Mouse (Mus musculus) olfactory bulb, adult 2 months (tissue): ENCODE measurements around the gene Btd. TPM values are rescaled to one million over a fixed set of nuclear protein-coding genes. Genes with fewer than 3 reads are reported as not detected.

Experiments used
- H3K27ac ChIP-seq: fragments of 200-500 bp; 2 replicates; pipeline ENCODE4 v1.5.1; 2012; ENCODE audit warnings: low read depth, low read length; ENCODE audit not compliant: insufficient read depth
- H3K4me1 ChIP-seq: fragments of 200-500 bp; 2 replicates; pipeline ENCODE4 v1.6.1; 2012; ENCODE audit warnings: low read length; ENCODE audit not compliant: control insufficient read depth, insufficient read depth
- H3K4me3 ChIP-seq: fragments of 200-500 bp; 2 replicates; pipeline ENCODE4 v1.5.1; 2012; ENCODE audit warnings: mild to moderate bottlenecking, low read depth, low read length, moderate library complexity; ENCODE audit not compliant: insufficient read depth
- CTCF ChIP-seq: fragments of 200-500 bp; IDR thresholded peaks from 2 replicates; pipeline ENCODE4 v1.5.1; 2012; ENCODE audit warnings: low read depth, mild to moderate bottlenecking, low read length, moderate library complexity; ENCODE audit not compliant: insufficient read depth
- POLR2A ChIP-seq: fragments of 200-500 bp; IDR thresholded peaks from 2 replicates; pipeline ENCODE4 v1.6.1; 2012; ENCODE audit warnings: mild to moderate bottlenecking, low read depth, low read length, moderate library complexity; ENCODE audit not compliant: insufficient read depth
- WGBS: fragments of 180-500 bp; shearing (Covaris S2); methylation state at CpG from one replicate; pipeline ENCODE4 v1.1.7; 2018; 5-methylcytosine and 5-hydroxymethylcytosine counted together
- polyA plus RNA-seq: library from polyadenylated mRNA; stranded (reverse); fragments of >200 nt; gene quantifications from 2 replicates; pipeline ENCODE4 v1.2.4, GENCODE M21; 2012; ENCODE audit warnings: low replicate concordance; ENCODE audit not compliant: missing spikeins, insufficient read depth, insufficient read length

The Btd gene
- polyA plus RNA-seq, 1 experiment, result not detected

DNA sequence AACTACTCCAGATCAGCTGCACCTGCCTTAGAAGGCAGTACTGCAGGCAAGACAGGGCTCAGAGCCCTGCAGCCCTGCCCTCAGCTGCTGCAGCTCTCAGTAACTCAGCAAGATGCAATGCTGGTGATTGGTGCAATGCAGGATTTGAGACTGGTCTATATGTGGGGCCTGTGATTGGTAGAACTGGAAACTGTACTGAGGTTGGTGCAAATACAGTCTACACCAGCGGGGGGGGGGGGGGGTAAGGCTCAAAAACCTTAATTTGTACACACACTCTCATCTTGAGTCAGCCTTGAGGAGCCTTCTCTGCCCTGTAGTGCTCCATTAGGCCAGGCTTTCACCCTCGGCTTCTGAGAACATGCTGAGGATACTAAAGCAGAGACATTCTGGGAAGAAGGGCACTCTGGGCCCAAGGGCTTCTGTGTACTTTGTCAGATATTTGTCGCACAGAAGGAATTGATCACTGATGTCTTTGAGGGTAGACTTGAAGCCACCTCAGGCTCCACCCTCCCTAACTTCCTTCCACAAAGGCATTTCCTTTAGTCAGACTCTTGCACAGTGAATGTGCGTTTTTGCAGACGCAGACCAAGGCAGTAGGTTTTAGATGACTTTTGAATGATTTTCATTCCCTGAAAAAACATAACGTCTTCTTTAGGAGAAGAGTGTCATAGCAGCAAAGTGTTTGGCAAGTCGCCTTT lies 43.7 kb downstream of the Btd start:
- TF ChIP-seq POLR2A (no peak), CTCF (no peak)
- H3K27ac ChIP-seq, result no peak overlapping the region
- H3K4me1 ChIP-seq, result no peaks in the 10 kb centered on the region
- WGBS, result 88% methylated on average over 7 of the region's 7 CpGs
- no peak overlapping the region for H3K4me3 ChIP-seq

DNA sequence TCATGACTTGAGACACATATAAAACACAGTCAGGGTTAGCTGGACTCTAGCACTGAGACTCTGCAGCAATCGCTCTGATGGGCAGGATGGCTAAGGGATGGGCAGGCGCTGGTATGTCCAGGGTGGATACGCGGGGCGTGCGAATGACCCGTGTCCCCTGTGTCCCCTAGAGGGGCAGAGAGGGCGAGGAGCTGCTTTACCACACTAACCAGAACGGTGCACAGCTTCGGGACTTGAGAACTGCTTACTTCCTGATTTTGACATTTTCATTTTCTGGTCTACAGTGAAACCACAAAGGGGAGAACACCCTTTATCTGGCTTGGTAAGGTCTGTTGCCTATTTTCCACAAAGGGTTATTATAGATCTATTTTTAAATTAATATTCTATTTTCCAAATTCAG lies 44.9 kb downstream of the Btd start:
- 95% methylated on average over 10 of the region's 10 CpGs for WGBS

DNA sequence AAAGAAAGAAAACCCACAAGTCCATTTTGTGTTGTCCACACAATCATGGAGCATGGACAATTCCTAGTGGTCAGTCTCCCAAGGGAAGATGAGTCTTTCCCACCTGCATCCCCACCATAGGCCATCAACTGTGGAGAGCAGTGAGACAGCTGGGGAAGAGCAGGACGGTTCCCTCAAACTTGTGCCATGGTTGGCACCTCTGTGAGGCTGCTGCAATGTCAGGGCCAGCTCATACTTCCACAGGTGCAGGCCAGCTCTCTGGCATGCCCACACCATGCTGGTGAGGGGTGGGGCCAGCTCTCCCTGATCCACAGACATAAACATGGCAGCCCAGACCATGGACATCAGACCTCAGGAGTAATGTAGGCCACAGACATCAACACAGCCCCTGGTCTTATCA lies 45.4 kb downstream of the Btd start:
- Histone ChIP-seq H3K4me3 (no peak overlapping the region), H3K27ac (no peak overlapping the region), H3K4me1 (no peaks in the 10 kb centered on the region)
- WGBS, result 100% methylated on average over 1 of the region's 1 CpGs
- TF ChIP-seq CTCF, result no peak
- TF ChIP-seq POLR2A, result no peak

More for the DNA sequence above, 44.9 kb downstream of the Btd start:
- Histone ChIP-seq H3K4me3 (no peak overlapping the region), H3K4me1 (no peaks in the 10 kb centered on the region), H3K27ac (no peak overlapping the region)
- no peak for TF ChIP-seq POLR2A
- no peak for TF ChIP-seq CTCF

DNA sequence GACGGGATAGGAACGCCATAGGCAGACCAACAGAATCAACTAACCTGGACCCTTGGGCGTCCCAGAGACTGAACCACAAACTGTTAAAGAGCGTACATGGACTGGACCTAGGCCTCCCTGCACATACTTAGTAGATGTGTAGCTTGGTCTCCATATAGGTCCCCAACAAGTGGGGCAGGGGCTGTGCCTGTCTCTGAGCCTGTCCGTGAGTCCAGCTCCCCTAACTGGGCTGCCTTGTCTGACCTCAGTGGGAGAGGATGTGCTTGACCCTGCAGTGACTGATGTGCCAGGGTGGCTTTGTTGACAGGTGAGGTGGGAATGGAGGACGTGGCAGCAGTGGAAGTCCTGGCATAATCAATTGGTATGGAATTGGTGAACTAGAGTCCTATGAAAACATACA lies 51.7 kb downstream of the Btd start:
- peaks cover 3% of the 10 kb centered on the region; the same call in 1 of the 2 replicates for H3K4me1 ChIP-seq
- no peak overlapping the region for H3K27ac ChIP-seq
- no peak overlapping the region for H3K4me3 ChIP-seq
- TF ChIP-seq POLR2A (no peak), CTCF (no peak)
- WGBS, result 93% methylated on average over 6 of the region's 6 CpGs

DNA sequence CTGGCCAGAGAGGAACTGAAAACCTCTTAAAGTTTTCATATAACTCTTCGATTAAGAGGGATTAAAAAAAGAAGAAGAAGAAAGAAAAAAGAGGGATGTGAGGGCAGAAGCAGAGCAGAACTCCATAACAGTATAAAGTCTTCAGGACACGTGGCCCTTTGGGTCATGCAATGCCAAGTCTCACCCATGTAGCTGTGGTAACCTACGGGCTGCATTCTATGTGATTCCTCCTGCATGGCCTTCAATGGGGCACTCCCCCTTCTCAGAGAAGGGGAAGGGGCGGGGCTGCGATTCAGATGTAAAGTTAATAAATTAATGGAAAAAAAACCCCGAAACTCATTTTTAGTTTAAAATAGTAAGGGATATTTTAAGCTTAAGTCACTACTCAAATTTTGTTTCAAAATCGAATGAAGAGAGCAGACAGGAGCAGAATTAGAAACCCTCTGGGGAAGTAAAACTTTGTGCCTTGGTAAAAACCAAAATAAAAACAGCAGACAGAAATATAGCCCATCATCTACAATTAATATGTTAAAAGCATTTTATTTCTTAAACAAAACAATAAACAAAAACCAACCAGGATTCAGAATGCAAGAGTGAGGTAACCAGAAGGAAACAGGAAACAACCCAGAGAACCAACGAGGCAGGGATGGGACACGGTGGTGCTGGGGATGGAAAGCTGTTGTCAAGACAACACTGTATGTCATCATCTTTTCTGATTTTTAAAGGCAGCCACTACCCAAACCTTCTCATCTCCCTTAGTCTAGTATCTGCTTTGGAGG lies 55.6 kb downstream of the Btd start:
- 83% methylated on average over 9 of the region's 9 CpGs for WGBS
- no peak overlapping the region for H3K27ac ChIP-seq
- no peak overlapping the region for H3K4me3 ChIP-seq
- no peak for TF ChIP-seq POLR2A
- no peak for TF ChIP-seq CTCF
- peaks cover 3% of the 10 kb centered on the region; the same call in 1 of the 2 replicates for H3K4me1 ChIP-seq

DNA sequence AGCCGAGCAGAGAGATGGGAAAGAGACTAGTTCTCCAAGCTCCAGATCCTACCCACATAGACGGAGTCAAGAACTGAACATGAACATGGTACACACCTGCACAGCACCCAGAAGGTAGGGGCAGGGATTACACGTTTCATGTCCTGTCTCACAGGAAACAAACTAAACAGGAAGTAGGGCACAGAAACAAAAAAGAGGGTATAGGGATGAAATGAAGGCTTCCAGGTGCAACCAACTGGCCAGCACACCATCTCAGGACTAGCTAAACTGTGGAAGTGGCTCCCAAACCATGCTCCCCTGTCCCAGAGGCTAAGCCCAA lies 56.1 kb downstream of the Btd start:
- H3K27ac ChIP-seq, result no peak overlapping the region
- H3K4me1 ChIP-seq, result peaks cover 3% of the 10 kb centered on the region; the same call in 1 of the 2 replicates
- H3K4me3 ChIP-seq, result no peak overlapping the region
- 89% methylated on average over 3 of the region's 3 CpGs for WGBS
- TF ChIP-seq CTCF (no peak), POLR2A (no peak)

DNA sequence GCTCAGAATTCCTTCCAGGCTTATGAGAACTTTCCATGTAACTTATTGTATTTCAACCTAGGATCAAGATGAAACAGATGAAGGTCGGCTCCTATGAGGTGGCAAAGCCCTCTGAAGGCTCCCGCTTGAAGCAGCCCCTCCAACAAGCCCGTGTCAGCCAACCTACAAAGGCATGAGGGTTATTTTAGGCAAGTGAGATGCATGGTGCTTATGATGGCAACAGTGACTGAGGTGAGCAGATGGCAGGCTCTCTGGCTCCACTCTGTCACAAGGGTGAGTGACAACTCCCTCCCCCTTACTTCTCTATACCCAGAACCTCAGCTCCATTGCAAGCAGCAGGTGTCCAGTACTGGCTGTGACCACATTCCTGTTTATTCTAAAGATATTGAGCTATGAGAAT lies 56.5 kb downstream of the Btd start:
- WGBS, result 96% methylated on average over 3 of the region's 3 CpGs
- no peak overlapping the region for H3K27ac ChIP-seq
- TF ChIP-seq POLR2A (no peak), CTCF (no peak)
- H3K4me1 ChIP-seq, result peaks cover 3% of the 10 kb centered on the region; the same call in 1 of the 2 replicates
- H3K4me3 ChIP-seq, result no peak overlapping the region

DNA sequence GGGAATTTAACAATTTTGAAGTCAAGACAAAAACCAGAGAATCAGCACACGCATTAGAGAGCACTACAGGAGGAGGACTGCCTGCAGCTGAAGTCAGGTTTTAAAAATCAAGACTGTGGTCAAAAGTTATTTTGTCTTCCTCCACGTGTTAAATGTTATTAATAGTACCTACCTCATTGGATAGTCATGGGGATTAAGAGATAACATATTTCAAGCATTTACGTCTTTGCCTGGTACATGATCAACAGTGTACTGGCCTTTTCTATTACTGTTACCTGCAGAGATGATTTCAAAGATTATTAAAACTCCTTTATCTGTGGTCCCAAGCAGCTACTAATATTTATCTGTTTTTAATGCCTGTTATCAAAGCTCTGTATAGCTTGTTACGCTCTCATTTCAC lies 56.9 kb downstream of the Btd start:
- TF ChIP-seq CTCF, result no peak
- TF ChIP-seq POLR2A, result no peak
- H3K4me1 ChIP-seq, result peaks cover 3% of the 10 kb centered on the region; the same call in 1 of the 2 replicates
- no peak overlapping the region for H3K4me3 ChIP-seq
- WGBS, result 92% methylated on average over 4 of the region's 4 CpGs
- no peak overlapping the region for H3K27ac ChIP-seq

DNA sequence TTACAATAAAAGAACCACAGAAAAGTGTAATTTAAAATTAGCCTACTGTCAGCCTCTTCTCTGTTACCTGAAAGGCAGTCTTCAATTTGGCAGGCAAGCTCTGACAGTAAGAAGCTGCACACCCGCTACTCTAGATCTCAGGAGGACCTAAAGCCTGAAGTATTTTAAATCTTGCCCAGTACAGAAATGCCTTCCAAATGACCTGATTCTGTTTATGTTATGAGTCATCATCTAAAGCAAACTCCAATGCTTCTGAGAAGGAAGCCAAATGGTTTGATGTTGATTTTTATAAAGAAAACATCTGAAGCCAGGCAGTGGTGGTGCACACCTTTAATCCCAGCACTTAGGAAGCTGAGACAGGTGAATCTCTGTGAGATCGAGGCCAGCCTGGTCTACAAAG lies 59.5 kb downstream of the Btd start:
- 86% methylated on average over 2 of the region's 2 CpGs for WGBS
- H3K4me1 ChIP-seq, result no peaks in the 10 kb centered on the region
- no peak overlapping the region for H3K4me3 ChIP-seq
- TF ChIP-seq POLR2A (no peak), CTCF (no peak)
- no peak overlapping the region for H3K27ac ChIP-seq
